Mouse (Mus musculus) urinary bladder, adult 2 months (tissue): ENCODE results near the gene Pmpcb. TPM values are rescaled to one million over a fixed set of nuclear protein-coding genes. Genes with fewer than 3 reads are reported as not detected.

Experiments used
- DNase-seq: peaks from one replicate; pipeline ENCODE4 v3.0.0; 2022; ENCODE audit warnings: low spot score
- polyA plus RNA-seq: library from polyadenylated mRNA; depleted of rRNA; stranded (reverse); fragments of >200 nt; gene quantifications from 2 replicates; pipeline ENCODE4 v1.2.3, GENCODE M21; 2012; rRNA removed

The Pmpcb gene
- polyA plus RNA-seq, 1 experiment: 68.0 TPM

DNA sequence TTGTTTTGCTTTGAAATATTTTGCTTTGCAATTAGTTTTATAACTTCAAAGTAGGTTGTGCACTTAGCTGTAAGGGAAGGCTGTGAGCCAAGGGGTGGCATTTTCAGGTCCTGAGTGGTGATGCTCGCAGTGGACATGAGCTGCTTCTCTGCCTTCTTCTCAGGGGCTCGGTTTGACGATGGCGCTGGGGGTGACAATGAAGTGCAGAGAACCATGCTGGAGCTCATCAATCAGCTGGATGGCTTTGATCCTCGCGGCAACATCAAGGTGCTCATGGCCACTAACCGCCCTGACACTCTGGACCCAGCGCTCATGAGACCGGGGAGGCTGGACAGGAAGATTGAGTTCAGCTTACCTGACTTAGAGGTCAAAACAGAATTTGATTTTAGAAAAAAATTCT lies 66.0 kb downstream of the Pmpcb start:
- no peak for DNase-seq

DNA sequence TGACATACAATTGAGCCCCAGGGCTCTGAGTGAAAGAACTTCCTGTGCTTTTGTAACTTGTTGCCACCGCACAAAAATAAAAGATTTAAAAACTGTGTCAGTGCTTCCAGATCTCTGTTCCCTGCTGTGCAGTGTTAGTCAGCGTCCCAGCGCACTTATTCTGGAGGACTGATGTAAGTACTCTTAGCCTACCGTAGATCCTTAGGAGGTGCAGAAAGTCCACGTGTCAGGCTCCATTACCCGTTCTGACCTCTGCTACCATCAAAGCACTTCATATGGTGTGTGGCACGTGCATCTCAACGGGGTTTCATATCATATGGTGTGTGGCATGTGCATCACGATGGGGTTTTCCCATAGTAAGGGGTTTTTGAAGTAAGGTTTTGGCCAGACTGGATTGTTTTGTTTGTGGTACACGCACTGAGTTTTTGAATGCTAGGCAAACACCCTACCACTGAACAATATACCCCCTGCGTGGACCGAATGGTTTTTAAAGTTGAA lies 66.8 kb downstream of the Pmpcb start:
- DNase-seq: no peak

DNA sequence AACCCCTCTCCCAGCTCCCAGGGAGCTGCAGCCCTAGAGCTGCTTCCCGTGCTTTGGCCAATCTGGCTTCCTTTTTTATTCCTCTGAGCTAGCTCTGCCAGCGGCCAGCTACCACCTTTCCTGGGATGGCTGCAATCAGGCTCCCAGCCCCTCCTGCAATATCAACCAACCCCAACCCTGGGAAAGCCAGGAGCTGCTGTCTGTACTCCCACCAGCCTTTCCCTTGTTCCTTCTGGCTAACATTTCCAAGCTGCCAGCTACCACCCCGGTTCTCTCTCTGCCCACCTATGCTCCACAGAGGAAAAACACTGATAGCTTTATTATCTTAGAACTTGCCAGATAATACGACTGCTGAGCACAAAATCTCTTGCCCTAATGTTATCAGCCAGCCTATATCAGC lies 67.9 kb downstream of the Pmpcb start:
- DNase-seq: no peak

Other genes with a start within 250 kb of the Pmpcb start
- 18.8 and 23.7 TPM in 2 replicates for gene Lrrc17, start 193.6 kb upstream of the Pmpcb start, polyA plus RNA-seq
- 1.7 and 1.8 TPM in 2 replicates for gene Fbxl13, start 91.5 kb upstream of the Pmpcb start, polyA plus RNA-seq
- 33.7 and 34.2 TPM in 2 replicates for gene Armc10, start 91.3 kb upstream of the Pmpcb start, polyA plus RNA-seq
- 2.1 and 2.9 TPM in 2 replicates for gene Napepld, start 35.7 kb upstream of the Pmpcb start, polyA plus RNA-seq
- 15.3 and 18.5 TPM in 2 replicates for gene Dnajc2, start 48.1 kb downstream of the Pmpcb start, polyA plus RNA-seq
- 89.3 and 97.7 TPM in 2 replicates for gene Psmc2, start 48.1 kb downstream of the Pmpcb start, polyA plus RNA-seq
- gene Slc26a5, start 128.5 kb downstream of the Pmpcb start, polyA plus RNA-seq: 0.22 TPM in 2 replicates